Mouse (Mus musculus): ENCODE measurements around the gene Agmo. TPM values are rescaled to one million over a fixed set of nuclear protein-coding genes. Genes with fewer than 3 reads are reported as not detected.

The Agmo gene
- polyA plus RNA-seq, 1 experiment from 2014 or later, result not detected

GRCm38 (mm10) chr12:37445255-37445654 lies 203.8 kb downstream of the Agmo start:
- no peak for DNase-seq (ENCODE audit: low spot score)
- no peaks in the 10 kb centered on the region for H3K27me3 ChIP-seq (replicated peaks; ENCODE audit: low read depth, poor library complexity, severe bottlenecking)
- WGBS, result 74% methylated on average over 9 of the region's 9 CpGs
- H3K36me3 ChIP-seq (replicated peaks), result no peaks in the 10 kb centered on the region
- no peak overlapping the region for H3K27ac ChIP-seq (replicated peaks)
- H3K4me3 ChIP-seq, result no peak overlapping the region
- H3K4me1 ChIP-seq, result peaks cover 13% of the 10 kb centered on the region; the same call in 1 of the 2 replicates
- H3K9me3 ChIP-seq, result no peaks in the 10 kb centered on the region

DNA sequence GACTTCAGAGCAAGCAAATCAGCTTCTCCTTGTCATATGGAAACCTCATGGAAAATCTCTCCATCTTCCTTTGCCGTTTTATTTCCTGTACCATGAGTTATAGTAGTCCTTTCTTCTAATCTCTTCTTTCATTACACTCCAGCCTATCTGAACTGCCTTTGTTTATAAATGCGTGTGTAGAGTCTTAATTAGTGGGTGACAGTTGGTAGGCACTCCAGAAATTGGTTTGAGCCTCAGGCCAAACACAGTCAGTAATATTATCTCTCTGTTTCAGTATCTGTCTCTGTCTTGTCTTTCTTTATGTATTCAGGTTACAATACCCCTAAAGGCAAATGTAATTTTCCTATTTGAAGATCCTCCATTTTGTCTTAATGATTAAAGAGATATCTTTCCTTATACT lies 208.2 kb downstream of the Agmo start:
- Histone ChIP-seq H3K9me3 (no peaks in the 10 kb centered on the region), H3K27ac (replicated peaks) (no peak overlapping the region), H3K4me1 (peaks cover 7% of the 10 kb centered on the region; the same call in 1 of the 2 replicates), H3K36me3 (replicated peaks) (no peaks in the 10 kb centered on the region), H3K27me3 (replicated peaks; ENCODE audit: low read depth, poor library complexity, severe bottlenecking) (no peaks in the 10 kb centered on the region), H3K4me3 (no peak overlapping the region)
- WGBS, result 31% methylated on average over 2 of the region's 2 CpGs
- no peak for DNase-seq (ENCODE audit: low spot score)

DNA sequence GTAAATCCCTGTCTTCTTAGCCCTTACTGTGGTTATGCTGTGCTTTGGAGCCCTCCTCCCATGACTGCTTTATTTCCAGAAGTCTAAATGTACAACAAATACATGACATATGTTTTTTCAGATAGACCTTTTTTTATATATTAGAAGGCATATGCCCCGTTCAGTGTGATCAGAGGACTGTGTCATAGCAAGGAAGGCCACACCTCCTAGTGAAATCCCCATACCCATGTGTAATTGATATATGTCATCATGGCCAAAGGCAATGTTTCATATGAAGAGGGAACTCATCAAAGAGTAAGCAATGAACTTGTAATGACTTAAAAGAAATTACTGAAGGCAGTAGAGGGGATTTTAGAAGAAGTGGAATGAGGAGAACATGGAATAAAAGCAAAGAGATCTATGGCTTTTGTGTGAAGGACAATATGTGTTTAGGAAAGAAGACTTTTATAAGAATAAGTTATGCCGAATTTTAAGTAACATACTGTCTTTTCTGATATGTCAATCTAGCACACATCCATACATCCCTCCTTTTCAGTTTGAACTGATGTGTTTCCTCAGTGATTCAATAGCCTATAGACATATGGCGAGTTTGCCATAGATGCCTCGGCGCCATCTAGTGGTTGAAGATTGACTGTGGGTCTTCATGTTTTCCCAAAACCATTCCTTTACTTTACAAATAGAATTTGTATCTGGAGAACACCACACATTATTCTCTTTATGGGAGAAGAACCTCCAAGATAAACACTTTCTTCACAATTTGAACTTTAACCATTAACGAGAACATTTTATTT lies 209.1 kb downstream of the Agmo start:
- Histone ChIP-seq H3K9me3 (no peaks in the 10 kb centered on the region), H3K4me1 (peaks cover 7% of the 10 kb centered on the region; the same call in 1 of the 2 replicates), H3K27me3 (replicated peaks; ENCODE audit: low read depth, poor library complexity, severe bottlenecking) (no peaks in the 10 kb centered on the region), H3K36me3 (replicated peaks) (no peaks in the 10 kb centered on the region), H3K27ac (replicated peaks) (no peak overlapping the region), H3K4me3 (no peak overlapping the region)
- peak; percentile 64 for DNase-seq (ENCODE audit: low spot score)
- WGBS, result 18% methylated on average over 6 of the region's 6 CpGs

- Histone ChIP-seq H3K4me1 (peaks cover 8% of the 10 kb centered on the region), H3K36me3 (replicated peaks) (no peaks in the 10 kb centered on the region), H3K27me3 (replicated peaks; ENCODE audit: low read depth, poor library complexity, severe bottlenecking) (no peaks in the 10 kb centered on the region), H3K4me3 (no peak overlapping the region), H3K27ac (replicated peaks) (no peak overlapping the region), H3K9me3 (no peaks in the 10 kb centered on the region)
- WGBS, result 37% methylated on average over 5 of the region's 5 CpGs
- peak; percentile 60 for DNase-seq (ENCODE audit: low spot score)
These were observed 230.2 kb downstream of the Agmo start for GRCm38 (mm10) chr12:37471631-37472030.

GRCm38 (mm10) chr12:37476849-37477248 lies 235.4 kb downstream of the Agmo start:
- peaks cover 4% of the 10 kb centered on the region for H3K4me1 ChIP-seq
- no peak overlapping the region for H3K27ac ChIP-seq (replicated peaks)
- no peaks in the 10 kb centered on the region for H3K27me3 ChIP-seq (replicated peaks; ENCODE audit: low read depth, poor library complexity, severe bottlenecking)
- no peaks in the 10 kb centered on the region for H3K9me3 ChIP-seq
- no peak overlapping the region for H3K4me3 ChIP-seq
- 93% methylated on average over 2 of the region's 2 CpGs for WGBS
- no peak for DNase-seq (ENCODE audit: low spot score)
- H3K36me3 ChIP-seq (replicated peaks), result no peaks in the 10 kb centered on the region

DNA sequence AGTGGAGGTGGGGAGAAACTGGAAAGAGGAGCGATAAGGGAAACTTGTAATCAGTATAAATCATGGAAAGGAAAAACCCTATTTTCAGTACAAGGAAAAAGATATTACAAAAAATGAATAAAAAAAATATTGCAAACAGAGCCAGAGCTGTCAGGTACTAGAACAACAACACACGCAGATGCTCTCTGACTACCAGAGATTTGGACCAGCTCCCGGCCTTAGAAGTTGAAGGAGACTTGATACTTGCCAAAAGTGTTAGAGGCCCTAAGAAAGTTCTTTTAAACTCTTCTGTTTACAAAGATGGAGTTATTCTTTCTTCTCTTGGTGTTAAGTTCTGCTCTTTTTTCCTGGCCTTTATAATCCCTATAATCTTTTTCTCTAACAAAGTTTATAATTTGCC lies 246.6 kb downstream of the Agmo start:
- no peak overlapping the region for H3K27ac ChIP-seq (replicated peaks)
- H3K4me3 ChIP-seq, result no peak overlapping the region
- WGBS, result 91% methylated on average over 3 of the region's 3 CpGs
- H3K9me3 ChIP-seq, result no peaks in the 10 kb centered on the region
- H3K4me1 ChIP-seq, result no peaks in the 10 kb centered on the region
- H3K27me3 ChIP-seq (replicated peaks; ENCODE audit: low read depth, poor library complexity, severe bottlenecking), result no peaks in the 10 kb centered on the region
- DNase-seq (ENCODE audit: low spot score), result no peak
- H3K36me3 ChIP-seq (replicated peaks), result no peaks in the 10 kb centered on the region

GRCm38 (mm10) chr12:37498871-37499270 lies 257.4 kb downstream of the Agmo start:
- Histone ChIP-seq H3K27ac (replicated peaks) (no peak overlapping the region), H3K9me3 (no peaks in the 10 kb centered on the region), H3K4me1 (no peaks in the 10 kb centered on the region), H3K36me3 (replicated peaks) (no peaks in the 10 kb centered on the region), H3K4me3 (no peak overlapping the region), H3K27me3 (replicated peaks; ENCODE audit: low read depth, poor library complexity, severe bottlenecking) (no peaks in the 10 kb centered on the region)
- 87% methylated on average over 3 of the region's 3 CpGs for WGBS
- no peak for DNase-seq (ENCODE audit: low spot score)

DNA sequence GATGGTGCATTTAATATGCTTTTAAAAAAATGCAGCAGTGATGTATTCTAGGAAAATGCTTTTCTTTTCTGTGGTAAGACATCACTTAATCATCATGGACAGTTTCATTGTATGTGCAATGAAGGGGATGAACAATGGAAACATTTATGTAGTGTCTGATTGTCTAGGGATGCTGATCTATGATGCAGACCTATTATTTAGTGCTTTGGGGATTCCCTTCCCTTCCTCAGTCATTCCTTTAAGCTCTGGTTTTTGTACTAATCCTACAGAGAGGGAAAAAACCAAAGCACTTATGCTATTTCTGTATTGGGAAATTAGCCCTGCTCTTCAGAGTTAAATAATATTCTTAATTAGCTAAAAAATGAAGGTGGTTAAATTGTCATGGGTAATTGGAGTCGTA lies 266.0 kb downstream of the Agmo start:
- H3K4me3 ChIP-seq, result no peak overlapping the region
- H3K27me3 ChIP-seq (replicated peaks; ENCODE audit: low read depth, poor library complexity, severe bottlenecking), result no peaks in the 10 kb centered on the region
- no peaks in the 10 kb centered on the region for H3K36me3 ChIP-seq (replicated peaks)
- WGBS, result 59% methylated on average over 1 of the region's 1 CpGs
- H3K27ac ChIP-seq (replicated peaks), result no peak overlapping the region
- no peaks in the 10 kb centered on the region for H3K9me3 ChIP-seq
- no peaks in the 10 kb centered on the region for H3K4me1 ChIP-seq
- DNase-seq (ENCODE audit: low spot score), result no peak

GRCm38 (mm10) chr12:37507826-37508225 lies 266.4 kb downstream of the Agmo start:
- Histone ChIP-seq H3K4me3 (no peak overlapping the region), H3K27ac (replicated peaks) (no peak overlapping the region), H3K4me1 (no peaks in the 10 kb centered on the region), H3K36me3 (replicated peaks) (no peaks in the 10 kb centered on the region), H3K9me3 (no peaks in the 10 kb centered on the region), H3K27me3 (replicated peaks; ENCODE audit: low read depth, poor library complexity, severe bottlenecking) (no peaks in the 10 kb centered on the region)
- DNase-seq (ENCODE audit: low spot score), result no peak
- WGBS, result 84% methylated on average over 2 of the region's 2 CpGs

GRCm38 (mm10) chr12:37521772-37522171 lies 280.3 kb downstream of the Agmo start:
- 84% methylated on average over 1 of the region's 1 CpGs for WGBS
- no peaks in the 10 kb centered on the region for H3K4me1 ChIP-seq
- H3K36me3 ChIP-seq (replicated peaks), result no peaks in the 10 kb centered on the region
- peaks cover 5% of the 10 kb centered on the region; the same call in 1 of the 2 replicates for H3K9me3 ChIP-seq
- no peak overlapping the region for H3K27ac ChIP-seq (replicated peaks)
- DNase-seq (ENCODE audit: low spot score), result no peak
- no peaks in the 10 kb centered on the region for H3K27me3 ChIP-seq (replicated peaks; ENCODE audit: low read depth, poor library complexity, severe bottlenecking)
- H3K4me3 ChIP-seq, result no peak overlapping the region

GRCm38 (mm10) chr12:37524662-37525061 lies 283.2 kb downstream of the Agmo start:
- Histone ChIP-seq H3K27me3 (replicated peaks; ENCODE audit: low read depth, poor library complexity, severe bottlenecking) (no peaks in the 10 kb centered on the region), H3K36me3 (replicated peaks) (no peaks in the 10 kb centered on the region), H3K9me3 (peaks cover 5% of the 10 kb centered on the region; the same call in 1 of the 2 replicates), H3K4me3 (no peak overlapping the region), H3K27ac (replicated peaks) (no peak overlapping the region), H3K4me1 (no peaks in the 10 kb centered on the region)
- no peak for DNase-seq (ENCODE audit: low spot score)
- WGBS, result 83% methylated on average over 3 of the region's 3 CpGs

- Histone ChIP-seq H3K36me3 (replicated peaks) (no peaks in the 10 kb centered on the region), H3K27ac (replicated peaks) (no peak overlapping the region), H3K9me3 (no peaks in the 10 kb centered on the region), H3K27me3 (replicated peaks; ENCODE audit: low read depth, poor library complexity, severe bottlenecking) (no peaks in the 10 kb centered on the region), H3K4me3 (no peak overlapping the region), H3K4me1 (no peaks in the 10 kb centered on the region)
- peak; percentile 19 for DNase-seq (ENCODE audit: low spot score)
- WGBS, result 50% methylated on average over 1 of the region's 1 CpGs
These were observed 299.6 kb downstream of the Agmo start for GRCm38 (mm10) chr12:37540994-37541393.

- H3K27me3 ChIP-seq (replicated peaks; ENCODE audit: low read depth, poor library complexity, severe bottlenecking), result no peaks in the 10 kb centered on the region
- DNase-seq (ENCODE audit: low spot score), result no peak
- H3K9me3 ChIP-seq, result no peaks in the 10 kb centered on the region
- no peak overlapping the region for H3K27ac ChIP-seq (replicated peaks)
- no peaks in the 10 kb centered on the region for H3K36me3 ChIP-seq (replicated peaks)
- no peaks in the 10 kb centered on the region for H3K4me1 ChIP-seq
- WGBS, result 62% methylated on average over 1 of the region's 1 CpGs
- H3K4me3 ChIP-seq, result no peak overlapping the region
These were observed 316.8 kb downstream of the Agmo start for GRCm38 (mm10) chr12:37558284-37558683.
